Mouse (Mus musculus) lung, postnatal 25 days (tissue): ENCODE data around the gene Ppp1r14d.

Source experiments
- DNase-seq: peaks from one replicate; pipeline ENCODE4 v3.0.0; 2022; ENCODE audit warnings: low spot score

Gene Ppp1r14d

GRCm38 (mm10) chr2:119229775-119230704 lies at the start of gene Ppp1r14d:
Ppp1r14d (minus strand) TSS chr2:119229906.
- DNase-seq = no peak

GRCm38 (mm10) chr2:119277810-119278209 lies 48.1 kb upstream of the Ppp1r14d start:
- no peak for DNase-seq

DNA sequence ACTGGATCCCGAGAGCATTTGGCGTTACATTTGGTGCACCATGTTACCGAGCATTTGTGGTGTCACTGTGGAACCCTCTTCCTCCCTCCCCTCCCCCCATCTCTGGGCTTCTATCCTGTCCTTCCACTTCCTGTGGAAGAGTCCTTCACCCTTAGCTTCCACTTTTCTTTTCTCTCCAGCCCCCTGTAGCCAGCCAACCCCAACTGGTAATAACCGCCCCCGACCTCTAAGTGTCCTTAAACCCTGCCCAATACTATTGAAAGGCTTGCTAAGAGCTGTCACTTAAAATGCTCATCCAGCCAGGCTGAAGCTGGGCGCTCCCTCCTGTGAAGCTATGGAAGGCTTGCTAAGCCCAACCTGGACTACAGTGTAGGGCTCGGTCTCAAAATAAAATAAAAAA lies 47.2 kb upstream of the Ppp1r14d start:
- no peak for DNase-seq

DNA sequence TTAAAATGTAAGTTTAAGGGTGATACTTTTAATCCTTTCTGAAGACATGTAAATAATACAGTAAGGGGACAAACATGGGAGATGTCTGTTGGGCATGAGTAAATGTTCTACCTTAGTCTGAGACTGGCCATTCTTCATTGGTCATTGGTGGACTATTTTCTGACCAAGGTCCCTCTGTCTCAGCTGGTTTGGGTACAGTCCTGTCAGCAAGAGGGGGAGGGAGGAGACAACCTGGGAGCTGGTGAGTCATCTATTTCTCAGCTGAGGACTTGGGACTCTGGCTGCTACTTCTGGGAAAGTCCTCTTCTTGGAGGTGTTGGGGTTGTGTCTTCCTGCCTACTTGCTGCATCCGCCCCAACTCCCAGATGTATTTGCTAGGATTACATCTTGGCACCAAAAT lies 44.4 kb upstream of the Ppp1r14d start:
- no peak for DNase-seq

- peak; percentile 79 for DNase-seq
Observed at GRCm38 (mm10) chr2:119270643-119271331, 41.1 kb upstream of the Ppp1r14d start, which contains the start of gene Rhov. Rhov (minus strand) TSS chr2:119271272.

DNA sequence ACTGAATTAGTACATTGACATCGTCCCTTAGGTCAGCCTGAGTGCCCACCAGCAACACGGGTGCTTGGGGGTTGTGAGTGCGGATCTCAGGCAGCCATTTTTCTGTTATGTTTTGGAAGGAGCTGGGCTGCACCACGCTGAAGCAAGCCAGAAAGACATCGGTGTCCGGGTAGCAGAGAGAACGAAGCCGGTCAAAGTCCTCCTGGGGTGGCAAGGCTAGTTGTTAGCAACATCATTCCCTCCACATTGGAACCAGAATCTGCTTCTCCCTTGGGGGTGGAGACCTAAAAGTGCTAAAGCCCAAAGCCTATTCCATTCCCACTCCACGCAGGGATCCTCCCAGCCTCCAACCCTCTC lies 40.6 kb upstream of the Ppp1r14d start:
- no peak for DNase-seq

DNA sequence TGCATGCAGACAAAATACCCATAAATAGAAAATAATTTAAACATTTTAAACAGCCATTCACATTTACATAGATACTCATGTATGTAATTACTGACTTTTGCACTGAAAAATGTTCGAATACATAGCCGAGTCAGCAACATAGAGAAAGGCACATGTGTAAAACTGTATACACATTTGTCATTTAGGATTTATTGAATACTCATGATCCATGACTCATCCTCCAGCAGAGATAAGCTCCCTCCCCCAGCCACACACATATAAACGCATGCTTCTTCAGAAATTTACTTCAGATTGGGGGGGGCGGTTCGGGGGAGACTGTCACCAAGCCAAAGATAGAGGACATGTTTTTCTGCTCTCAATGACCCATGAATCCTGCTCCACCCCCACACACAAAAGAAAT lies 34.1 kb upstream of the Ppp1r14d start:
- DNase-seq = no peak

DNA sequence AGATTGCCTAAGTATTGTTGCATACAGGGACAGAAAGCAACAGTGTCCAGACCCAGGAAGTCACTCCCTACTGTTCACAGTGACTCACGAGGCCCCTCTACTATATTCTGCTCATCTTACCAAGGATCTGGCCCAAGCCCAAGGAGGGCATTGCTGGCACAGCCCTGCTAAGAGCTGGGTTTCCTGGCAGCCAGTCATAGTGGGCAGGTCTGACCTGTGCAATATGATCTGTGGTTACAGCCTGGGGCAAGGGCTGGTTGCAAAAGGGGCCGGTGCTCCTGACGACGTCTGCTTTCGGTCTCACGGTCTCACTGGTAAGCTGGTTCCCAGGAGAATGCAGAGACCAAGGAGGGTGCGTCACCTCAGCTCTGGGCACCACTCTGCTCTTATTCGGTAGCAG lies 33.3 kb upstream of the Ppp1r14d start:
- DNase-seq = peak; percentile 83

GRCm38 (mm10) chr2:119261326-119261725 lies 31.6 kb upstream of the Ppp1r14d start:
- DNase-seq = peak; percentile 60

DNA sequence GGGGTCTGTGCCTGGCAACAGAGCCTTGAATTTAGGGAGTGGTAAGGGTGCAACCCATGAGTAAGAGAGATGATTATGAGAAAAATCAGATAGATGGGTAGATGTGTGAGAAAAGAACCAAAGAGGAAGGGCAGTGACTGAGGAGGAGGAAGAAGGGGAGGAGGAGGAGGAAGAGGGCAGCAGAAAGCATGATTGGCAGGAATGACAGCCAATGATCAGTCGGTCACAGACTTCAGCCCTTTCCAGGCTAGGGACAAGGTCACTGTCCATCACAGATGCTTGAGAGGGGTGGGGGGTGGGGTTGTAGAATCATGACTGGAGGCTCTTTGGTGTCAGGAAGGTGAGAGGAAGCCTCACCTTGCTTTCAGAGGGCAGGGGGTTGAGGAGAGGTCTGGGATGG lies 30.8 kb upstream of the Ppp1r14d start:
- no peak for DNase-seq

- no peak for DNase-seq
Observed at GRCm38 (mm10) chr2:119254976-119255375, 25.3 kb upstream of the Ppp1r14d start.

- DNase-seq = peak; percentile 87
Observed at GRCm38 (mm10) chr2:119250826-119251478, 21.2 kb upstream of the Ppp1r14d start.

DNA sequence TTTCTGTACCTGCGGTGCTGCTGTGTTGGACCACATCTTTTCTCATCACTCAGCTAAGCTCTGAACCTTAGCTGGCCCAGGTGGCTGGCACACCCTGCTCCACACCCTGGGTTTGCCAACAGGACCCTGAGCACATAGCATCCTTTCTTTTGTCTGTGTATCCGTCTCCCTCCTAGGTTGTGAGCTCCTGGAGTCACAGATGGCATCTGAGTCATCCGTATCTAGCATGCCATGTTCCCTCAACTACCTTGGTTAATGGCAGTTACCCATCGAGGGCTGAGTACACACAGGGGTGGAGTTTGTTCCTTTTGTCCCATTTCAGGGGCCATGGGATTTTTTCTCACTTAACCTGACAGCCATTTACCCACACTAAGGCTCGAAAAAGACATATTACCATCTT lies 20.7 kb upstream of the Ppp1r14d start:
- DNase-seq = no peak

- DNase-seq = no peak
Observed at GRCm38 (mm10) chr2:119249592-119250061, 19.9 kb upstream of the Ppp1r14d start.

- DNase-seq = no peak
Observed at GRCm38 (mm10) chr2:119247904-119248303, 18.2 kb upstream of the Ppp1r14d start.

- DNase-seq = no peak
Observed at GRCm38 (mm10) chr2:119245246-119245645, 15.5 kb upstream of the Ppp1r14d start.

DNA sequence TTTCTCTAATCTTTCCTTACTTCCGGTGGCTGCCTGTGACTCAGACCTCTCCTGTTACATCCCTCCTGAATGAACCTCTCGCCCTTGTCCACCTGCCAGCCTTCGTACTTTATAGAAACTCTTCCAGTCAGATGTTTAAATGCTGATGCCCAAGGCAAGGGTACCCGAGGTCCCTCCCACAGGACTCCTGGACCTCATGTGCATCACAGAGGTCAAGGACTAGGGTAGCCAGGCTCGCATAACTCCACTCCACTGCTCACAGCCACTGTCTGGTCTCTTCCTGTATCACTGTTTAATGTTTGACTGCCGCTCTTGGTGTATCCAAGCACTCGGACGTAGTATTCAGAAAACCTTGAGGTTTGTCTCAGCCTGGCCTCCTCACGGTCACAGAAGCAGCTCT lies 12.8 kb upstream of the Ppp1r14d start:
- DNase-seq = no peak

GRCm38 (mm10) chr2:119240819-119241186 lies 11.1 kb upstream of the Ppp1r14d start:
- no peak for DNase-seq

DNA sequence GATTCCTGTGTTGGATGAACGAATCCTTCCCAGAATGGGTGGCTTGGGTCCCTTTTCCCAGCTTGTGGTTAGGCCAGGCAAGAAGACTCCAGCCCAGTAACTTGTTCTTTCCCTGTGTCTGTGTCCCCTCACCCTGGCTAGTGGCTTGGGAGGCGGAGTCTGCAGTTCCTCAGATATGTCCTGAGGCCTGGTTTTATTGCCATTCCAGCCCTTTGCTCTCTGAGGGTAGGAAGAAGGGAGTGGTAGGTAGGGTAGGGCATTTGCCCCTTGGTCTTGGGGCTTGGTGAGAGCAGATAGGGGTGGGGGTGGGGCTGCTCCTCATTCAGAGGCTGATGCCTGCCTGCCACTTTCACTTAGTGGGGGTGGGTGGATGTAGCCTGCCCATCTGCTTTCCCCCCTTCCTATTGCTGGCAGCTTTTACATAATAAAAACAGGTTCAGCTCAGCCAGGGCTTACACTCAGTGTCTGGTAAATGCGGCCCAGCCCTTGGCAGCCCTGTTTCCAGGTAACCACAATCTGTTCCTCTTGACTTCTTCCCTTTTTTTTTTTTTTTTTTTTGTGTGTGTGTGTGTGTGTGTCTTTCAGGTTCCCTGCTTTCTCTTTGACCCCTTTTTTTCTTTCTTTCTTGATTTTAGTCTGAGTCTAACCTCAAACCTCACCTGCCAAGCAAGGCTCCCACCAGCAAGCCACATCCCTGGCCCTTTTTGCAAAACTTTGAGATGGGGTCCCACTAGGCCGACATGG lies 10.5 kb upstream of the Ppp1r14d start:
- no peak for DNase-seq

DNA sequence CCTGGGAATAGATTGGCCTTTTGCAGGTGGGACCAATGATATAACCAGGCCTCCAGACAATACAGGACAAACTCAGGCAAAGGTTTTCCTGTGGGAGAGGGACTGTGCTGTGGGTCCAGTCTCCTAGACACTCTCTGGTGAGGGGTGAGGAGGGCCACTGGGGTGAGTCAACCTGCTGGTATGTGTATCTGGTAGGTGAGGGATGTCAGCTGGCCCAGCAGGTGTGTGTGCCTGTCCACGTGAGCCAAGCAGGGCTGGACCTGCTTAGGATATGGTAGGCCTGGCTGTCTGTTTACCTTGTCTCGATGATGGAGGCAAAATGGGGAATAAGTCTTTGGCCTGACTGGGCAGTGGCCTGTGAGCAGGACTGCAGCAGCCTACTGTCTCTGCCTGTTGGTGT lies 9.0 kb upstream of the Ppp1r14d start:
- DNase-seq = peak; percentile 47

GRCm38 (mm10) chr2:119237871-119238220 lies 8.1 kb upstream of the Ppp1r14d start:
- no peak for DNase-seq
